Mouse (Mus musculus): ENCODE measurements around the gene Selenon. TPM values are rescaled to one million over a fixed set of nuclear protein-coding genes. Genes with fewer than 3 reads are reported as not detected.
"Not testable (repeated sequence)": the region's sequence is repeated elsewhere in the genome, so short reads cannot be mapped to it uniquely, and the experiment has no call there.

Gene Selenon
- polyA plus RNA-seq, 1 experiment from 2014 or later = 15.9 TPM

- not testable (repeated sequence) for H3K27ac ChIP-seq (replicated peaks; ENCODE audit: low read depth, low read length); H3K36me3 ChIP-seq (ENCODE audit: control insufficient read depth, insufficient read depth, low read length)
Observed at GRCm38 (mm10) chr4:134498983-134499382, 53.0 kb downstream of the Selenon start.

GRCm38 (mm10) chr4:134497986-134498731 is 53.8 kb downstream of the Selenon start:
- H3K4me3 ChIP-seq (replicated peaks; ENCODE audit: low read depth, low read length) = no peak overlapping the region
- H3K4me1 ChIP-seq (ENCODE audit: control insufficient read depth, insufficient read depth, low read length) = peaks cover 21% of the 10 kb centered on the region
- no peaks in the 10 kb centered on the region for H3K36me3 ChIP-seq (ENCODE audit: control insufficient read depth, insufficient read depth, low read length)
- peak; percentile 37 for DNase-seq
- H3K4me2 ChIP-seq (ENCODE audit: low read length) = peak overlapping the region; percentile 92
- no peaks in the 10 kb centered on the region for H3K27me3 ChIP-seq (ENCODE audit: control insufficient read depth, insufficient read depth, low read length)
- ATAC-seq (ENCODE audit: low FRiP score, low TSS enrichment) = no peak
- peak overlapping the region; percentile 66; the same call in 1 of the 2 replicates for H3K27ac ChIP-seq (replicated peaks; ENCODE audit: low read depth, low read length)
- 0 out of 2 replicates have a peak overlapping the region, but pooled peaks have one; percentile 65 for H3K9ac ChIP-seq (replicated peaks; ENCODE audit: low read length)
- WGBS = 66% methylated on average over 12 of the region's 12 CpGs
- no peaks in the 10 kb centered on the region for H3K9me3 ChIP-seq (ENCODE audit: control insufficient read depth, low read length)

More at GRCm38 (mm10) chr4:134498983-134499382, 53.0 kb downstream of the Selenon start:
- not testable (repeated sequence) for ATAC-seq (ENCODE audit: low FRiP score, low TSS enrichment); H3K9me3 ChIP-seq (ENCODE audit: control insufficient read depth, low read length); H3K4me2 ChIP-seq (ENCODE audit: low read length); H3K27me3 ChIP-seq (ENCODE audit: control insufficient read depth, insufficient read depth, low read length); H3K9ac ChIP-seq (replicated peaks; ENCODE audit: low read length); DNase-seq; H3K4me3 ChIP-seq (replicated peaks; ENCODE audit: low read depth, low read length)
- peaks cover 21% of the 10 kb centered on the region for H3K4me1 ChIP-seq (ENCODE audit: control insufficient read depth, insufficient read depth, low read length)
- WGBS = 88% methylated on average over 6 of the region's 6 CpGs

GRCm38 (mm10) chr4:134497223-134497622 is 54.7 kb downstream of the Selenon start:
- peak overlapping the region; percentile 92 for H3K4me2 ChIP-seq (ENCODE audit: low read length)
- no peaks in the 10 kb centered on the region for H3K27me3 ChIP-seq (ENCODE audit: control insufficient read depth, insufficient read depth, low read length)
- H3K36me3 ChIP-seq (ENCODE audit: control insufficient read depth, insufficient read depth, low read length) = no peaks in the 10 kb centered on the region
- H3K9ac ChIP-seq (replicated peaks; ENCODE audit: low read length) = peak overlapping the region; percentile 65
- no peaks in the 10 kb centered on the region for H3K9me3 ChIP-seq (ENCODE audit: control insufficient read depth, low read length)
- peak overlapping the region; percentile 66 for H3K27ac ChIP-seq (replicated peaks; ENCODE audit: low read depth, low read length)
- WGBS = 9% methylated on average over 6 of the region's 6 CpGs
- peak overlapping the region; percentile 52 for H3K4me3 ChIP-seq (replicated peaks; ENCODE audit: low read depth, low read length)
- H3K4me1 ChIP-seq (ENCODE audit: control insufficient read depth, insufficient read depth, low read length) = peaks cover 21% of the 10 kb centered on the region
- ATAC-seq (ENCODE audit: low FRiP score, low TSS enrichment) (peak; percentile 27; the same call in 1 of the 2 replicates), DNase-seq (peak; percentile 45)

- 4% methylated on average over 35 of the region's 35 CpGs for WGBS
- Histone ChIP-seq H3K36me3 (ENCODE audit: control insufficient read depth, insufficient read depth, low read length) (no peaks in the 10 kb centered on the region), H3K4me1 (ENCODE audit: control insufficient read depth, insufficient read depth, low read length) (peaks cover 21% of the 10 kb centered on the region), H3K27me3 (ENCODE audit: control insufficient read depth, insufficient read depth, low read length) (no peaks in the 10 kb centered on the region), H3K4me3 (replicated peaks; ENCODE audit: low read depth, low read length) (peak within 1 kb of the TSS; percentile 52), H3K4me2 (ENCODE audit: low read length) (peak within 1 kb of the TSS; percentile 92), H3K27ac (replicated peaks; ENCODE audit: low read depth, low read length) (peak within 1 kb of the TSS; percentile 66), H3K9ac (replicated peaks; ENCODE audit: low read length) (peak within 1 kb of the TSS; percentile 65), H3K9me3 (ENCODE audit: control insufficient read depth, low read length) (no peaks in the 10 kb centered on the region)
- peak; percentile 55; the same call in 1 of the 2 replicates for ATAC-seq (ENCODE audit: low FRiP score, low TSS enrichment)
- peak; percentile 77 for DNase-seq
Observed at GRCm38 (mm10) chr4:134496595-134497210, 55.3 kb downstream of the Selenon start, which contains the start of gene Paqr7. Paqr7 (plus strand) TSS chr4:134496697.

GRCm38 (mm10) chr4:134495546-134495923 is 56.4 kb downstream of the Selenon start:
- ATAC-seq (ENCODE audit: low FRiP score, low TSS enrichment) (no peak), DNase-seq (no peak)
- Histone ChIP-seq H3K9ac (replicated peaks; ENCODE audit: low read length) (no peak overlapping the region), H3K4me1 (ENCODE audit: control insufficient read depth, insufficient read depth, low read length) (peaks cover 21% of the 10 kb centered on the region), H3K27ac (replicated peaks; ENCODE audit: low read depth, low read length) (0 out of 2 replicates have a peak overlapping the region, but pooled peaks have one; percentile 0), H3K36me3 (ENCODE audit: control insufficient read depth, insufficient read depth, low read length) (no peaks in the 10 kb centered on the region), H3K9me3 (ENCODE audit: control insufficient read depth, low read length) (no peaks in the 10 kb centered on the region), H3K27me3 (ENCODE audit: control insufficient read depth, insufficient read depth, low read length) (no peaks in the 10 kb centered on the region), H3K4me2 (ENCODE audit: low read length) (no peak overlapping the region), H3K4me3 (replicated peaks; ENCODE audit: low read depth, low read length) (no peak overlapping the region)
- 66% methylated on average over 5 of the region's 5 CpGs for WGBS

- 63% methylated on average over 16 of the region's 16 CpGs for WGBS
- H3K27me3 ChIP-seq (ENCODE audit: control insufficient read depth, insufficient read depth, low read length) = no peaks in the 10 kb centered on the region
- H3K4me2 ChIP-seq (ENCODE audit: low read length) = no peak overlapping the region
- H3K4me3 ChIP-seq (replicated peaks; ENCODE audit: low read depth, low read length) = no peak overlapping the region
- ATAC-seq (ENCODE audit: low FRiP score, low TSS enrichment) (no peak), DNase-seq (peak; percentile 69)
- no peak overlapping the region for H3K9ac ChIP-seq (replicated peaks; ENCODE audit: low read length)
- H3K27ac ChIP-seq (replicated peaks; ENCODE audit: low read depth, low read length) = 0 out of 2 replicates have a peak overlapping the region, but pooled peaks have one; percentile 0
- peaks cover 21% of the 10 kb centered on the region for H3K4me1 ChIP-seq (ENCODE audit: control insufficient read depth, insufficient read depth, low read length)
- H3K9me3 ChIP-seq (ENCODE audit: control insufficient read depth, low read length) = no peaks in the 10 kb centered on the region
- no peaks in the 10 kb centered on the region for H3K36me3 ChIP-seq (ENCODE audit: control insufficient read depth, insufficient read depth, low read length)
Observed at GRCm38 (mm10) chr4:134494780-134495545, 57.0 kb downstream of the Selenon start.

GRCm38 (mm10) chr4:134494161-134494560 is 57.8 kb downstream of the Selenon start:
- not testable (repeated sequence) for H3K36me3 ChIP-seq (ENCODE audit: control insufficient read depth, insufficient read depth, low read length); H3K27ac ChIP-seq (replicated peaks; ENCODE audit: low read depth, low read length); H3K9ac ChIP-seq (replicated peaks; ENCODE audit: low read length); H3K4me2 ChIP-seq (ENCODE audit: low read length); H3K27me3 ChIP-seq (ENCODE audit: control insufficient read depth, insufficient read depth, low read length); H3K9me3 ChIP-seq (ENCODE audit: control insufficient read depth, low read length); H3K4me3 ChIP-seq (replicated peaks; ENCODE audit: low read depth, low read length); ATAC-seq (ENCODE audit: low FRiP score, low TSS enrichment); DNase-seq
- H3K4me1 ChIP-seq (ENCODE audit: control insufficient read depth, insufficient read depth, low read length) = peaks cover 21% of the 10 kb centered on the region
- 93% methylated on average over 6 of the region's 6 CpGs for WGBS

GRCm38 (mm10) chr4:134491716-134492115 is 60.2 kb downstream of the Selenon start:
- Histone ChIP-seq H3K4me1 (ENCODE audit: control insufficient read depth, insufficient read depth, low read length) (0 out of 2 replicates have a peak, but pooled peaks cover 8% of the 10 kb centered on the region), H3K9ac (replicated peaks; ENCODE audit: low read length) (no peak overlapping the region), H3K4me3 (replicated peaks; ENCODE audit: low read depth, low read length) (no peak overlapping the region), H3K27me3 (ENCODE audit: control insufficient read depth, insufficient read depth, low read length) (no peaks in the 10 kb centered on the region), H3K36me3 (ENCODE audit: control insufficient read depth, insufficient read depth, low read length) (no peaks in the 10 kb centered on the region), H3K27ac (replicated peaks; ENCODE audit: low read depth, low read length) (no peak overlapping the region), H3K4me2 (ENCODE audit: low read length) (no peak overlapping the region), H3K9me3 (ENCODE audit: control insufficient read depth, low read length) (no peaks in the 10 kb centered on the region)
- no peak for DNase-seq
- no peak for ATAC-seq (ENCODE audit: low FRiP score, low TSS enrichment)
- WGBS = 78% methylated on average over 6 of the region's 6 CpGs

Measured in midbrain, embryonic 14.5 days (tissue).